Mouse (Mus musculus): ENCODE measurements around the gene Exoc2.

GRCm38 (mm10) chr13:30974247-30974630 lies 346 bp upstream of the Exoc2 start:
- TF ChIP-seq CTCF (IDR thresholded peaks at IDR 0.05; ENCODE audit: low read depth, low read length) (no peak), POLR2AphosphoS5 (IDR thresholded peaks at IDR 0.05; ENCODE audit: insufficient replicate concordance, low read depth, low read length) (no peak), TAL1 (conservative IDR thresholded peaks at IDR 0.05; ENCODE audit: low read depth, low read length) (no peak)
